Mouse (Mus musculus) liver, adult 2 months (tissue): ENCODE results near the gene Plekhh3. TPM values are rescaled to one million over a fixed set of nuclear protein-coding genes. Genes with fewer than 3 reads are reported as not detected.

Source experiments
- DNase-seq: peaks from one replicate; pipeline ENCODE4 v3.0.0-alpha.2; 2011; ENCODE audit warnings: low read depth, low spot score; ENCODE audit errors: extremely low read depth
- H3K27ac ChIP-seq: fragments of 200-500 bp; replicated peaks from 2 replicates; pipeline ENCODE4 v1.5.1; 2012; ENCODE audit warnings: low read depth, mild to moderate bottlenecking, control low read depth, inconsistent platforms, low read length; ENCODE audit not compliant: insufficient read depth
- H3K27me3 ChIP-seq: fragments of 200-500 bp; 2 replicates; pipeline ENCODE4 v1.6.1; 2012; ENCODE audit warnings: mild to moderate bottlenecking, moderate library complexity, low read length, inconsistent platforms; ENCODE audit not compliant: control insufficient read depth, insufficient read depth
- H3K36me3 ChIP-seq: fragments of 200-500 bp; 2 replicates; pipeline ENCODE4 v1.6.1; 2012; ENCODE audit warnings: low read length, inconsistent platforms; ENCODE audit not compliant: control insufficient read depth, insufficient read depth
- H3K4me1 ChIP-seq: fragments of 200-500 bp; 2 replicates; pipeline ENCODE4 v1.6.1; 2011; ENCODE audit warnings: low read length; ENCODE audit not compliant: control insufficient read depth, insufficient read depth
- H3K4me3 ChIP-seq: fragments of 200-500 bp; 2 replicates; pipeline ENCODE4 v1.5.1; 2011; ENCODE audit warnings: low read depth, mild to moderate bottlenecking, control low read depth, low read length, moderate library complexity; ENCODE audit not compliant: insufficient read depth
- H3K79me2 ChIP-seq: fragments of 200-500 bp; 2 replicates; pipeline ENCODE4 v1.6.1; 2012; ENCODE audit warnings: inconsistent platforms, mild to moderate bottlenecking, low read length, moderate library complexity; ENCODE audit not compliant: control insufficient read depth, insufficient read depth
- H3K9ac ChIP-seq: fragments of 200-500 bp; 2 replicates; pipeline ENCODE4 v1.6.1; 2012; ENCODE audit warnings: low read depth, mild to moderate bottlenecking, control low read depth, inconsistent platforms, low read length
- CTCF ChIP-seq: fragments of 200-500 bp; IDR thresholded peaks from 2 replicates; pipeline ENCODE4 v1.5.1; 2011; ENCODE audit warnings: low read depth, low read length, control low read depth
- POLR2A ChIP-seq: fragments of 200-500 bp; IDR thresholded peaks from 2 replicates; pipeline ENCODE4 v1.6.1; 2011; ENCODE audit warnings: low read length, control low read depth; ENCODE audit not compliant: insufficient read depth; ENCODE audit errors: extremely low read depth
- WGBS: fragments of 180-500 bp; shearing (Covaris S2); methylation state at CpG from one replicate; pipeline ENCODE4 v1.1.7; 2018; 5-methylcytosine and 5-hydroxymethylcytosine counted together
- polyA plus RNA-seq: library from polyadenylated mRNA; depleted of rRNA; stranded (reverse); fragments of >200 nt; gene quantifications from 2 replicates; pipeline ENCODE4 v1.2.3, GENCODE M21; 2012
- total RNA-seq: library from RNA; depleted of rRNA; stranded (reverse); fragments of >200 nt; gene quantifications from 2 replicates; pipeline ENCODE4 v1.2.3, GENCODE M21; 2014

The Plekhh3 gene
- total and polyA plus RNA-seq, 2 experiments = 3.9 to 11.5 TPM

DNA sequence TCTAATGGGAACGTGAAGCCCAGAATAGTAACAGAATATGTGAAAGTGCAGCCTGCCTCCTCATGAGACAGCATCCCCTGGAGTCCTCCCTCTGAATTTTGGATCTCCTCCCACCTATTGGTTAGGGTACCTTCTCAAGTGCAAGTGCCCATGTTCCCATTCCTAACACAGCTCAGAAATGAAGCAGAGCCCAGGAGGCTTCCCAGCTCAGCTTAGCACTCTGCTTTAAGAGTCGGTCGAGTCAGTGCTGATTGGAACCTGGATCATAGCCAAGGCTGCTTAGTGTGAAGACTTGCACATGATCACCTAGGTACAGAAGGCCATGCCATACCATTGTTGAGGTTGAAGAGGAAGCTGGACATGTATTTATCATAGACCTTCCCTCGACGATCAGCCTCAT is 23.0 kb upstream of the Plekhh3 start:
- 68% methylated on average over 5 of the region's 5 CpGs for WGBS
- Histone ChIP-seq H3K27ac (no peak overlapping the region), H3K79me2 (no peaks in the 10 kb centered on the region), H3K27me3 (no peaks in the 10 kb centered on the region), H3K36me3 (peaks cover 6% of the 10 kb centered on the region), H3K4me3 (no peak overlapping the region), H3K9ac (no peak overlapping the region), H3K4me1 (no peaks in the 10 kb centered on the region)
- TF ChIP-seq POLR2A (no peak), CTCF (no peak)
- no peak for DNase-seq

DNA sequence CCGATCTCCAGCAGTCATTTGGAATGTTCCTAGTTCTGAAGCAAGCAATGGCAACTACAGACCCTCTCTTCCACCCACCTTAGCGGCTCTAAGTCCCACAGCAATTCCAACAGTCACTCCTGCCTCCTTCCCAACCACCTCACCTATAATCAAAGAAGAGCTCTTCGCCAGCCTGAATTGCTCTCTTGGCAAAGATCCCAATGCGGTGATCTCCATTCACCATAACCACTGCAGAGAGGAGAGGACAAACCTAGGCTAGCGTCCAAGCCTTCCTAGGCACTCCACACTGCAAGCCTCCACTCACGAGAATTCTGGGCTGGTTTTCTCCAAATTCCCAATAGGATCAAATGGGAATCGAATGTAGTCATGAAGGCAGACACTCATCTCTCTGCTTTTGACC is 21.9 kb upstream of the Plekhh3 start:
- Histone ChIP-seq H3K4me3 (no peak overlapping the region), H3K79me2 (no peaks in the 10 kb centered on the region), H3K27ac (no peak overlapping the region), H3K36me3 (peaks cover 5% of the 10 kb centered on the region), H3K9ac (no peak overlapping the region), H3K27me3 (no peaks in the 10 kb centered on the region), H3K4me1 (no peaks in the 10 kb centered on the region)
- no peak for TF ChIP-seq POLR2A
- no peak for TF ChIP-seq CTCF
- WGBS = 96% methylated on average over 7 of the region's 7 CpGs
- no peak for DNase-seq

DNA sequence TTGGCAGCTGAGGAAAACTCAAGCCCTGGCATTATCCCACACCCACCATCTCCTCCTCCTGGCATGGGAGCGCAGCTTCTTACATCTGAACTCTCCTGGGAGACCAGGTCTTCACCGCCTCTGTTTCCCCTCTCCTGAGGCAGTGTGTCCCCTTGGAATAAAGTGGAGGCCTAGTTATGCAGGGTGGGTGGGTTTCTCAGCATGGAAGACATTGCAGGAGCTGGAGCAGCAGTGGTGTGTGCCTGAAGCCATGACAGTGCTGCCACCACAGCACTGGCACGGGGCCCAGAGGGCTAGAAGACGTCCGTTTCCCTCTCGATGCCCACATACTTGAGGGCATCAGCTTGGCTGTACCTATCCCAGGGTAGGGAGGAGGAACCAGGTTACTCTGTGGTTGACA is 21.5 kb upstream of the Plekhh3 start:
- no peaks in the 10 kb centered on the region for H3K79me2 ChIP-seq
- no peaks in the 10 kb centered on the region for H3K27me3 ChIP-seq
- 89% methylated on average over 6 of the region's 6 CpGs for WGBS
- TF ChIP-seq POLR2A = no peak
- TF ChIP-seq CTCF = no peak
- no peak for DNase-seq
- peaks cover 4% of the 10 kb centered on the region for H3K36me3 ChIP-seq
- H3K4me3 ChIP-seq = no peak overlapping the region
- no peak overlapping the region for H3K27ac ChIP-seq
- H3K9ac ChIP-seq = no peak overlapping the region
- H3K4me1 ChIP-seq = no peaks in the 10 kb centered on the region

DNA sequence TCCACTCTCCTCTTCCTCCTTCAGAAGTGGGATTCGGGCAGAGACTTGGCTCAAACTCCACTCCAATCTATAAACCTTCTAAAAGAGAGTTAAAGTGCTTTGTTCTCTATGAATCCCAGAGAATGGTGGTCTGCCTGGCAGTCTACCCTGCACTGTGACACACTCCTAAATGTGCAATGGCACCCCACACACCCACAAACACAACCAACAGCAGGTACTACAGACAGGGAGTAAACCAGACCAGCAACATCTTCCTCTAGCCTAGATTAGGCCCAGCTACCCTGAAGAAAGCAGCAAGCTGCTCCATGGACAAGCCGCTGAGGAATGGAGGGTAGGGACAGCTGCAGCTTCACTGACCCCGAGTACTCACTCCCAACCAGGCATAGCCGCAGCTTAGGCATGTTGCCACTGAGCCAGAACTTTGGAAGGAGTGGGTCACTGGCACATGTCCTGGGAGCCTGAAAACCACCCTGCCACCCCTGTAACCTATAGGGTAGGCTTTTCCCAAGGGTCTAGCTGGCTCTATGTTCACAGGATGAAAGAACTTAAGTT is 20.8 kb upstream of the Plekhh3 start:
- no peak overlapping the region for H3K9ac ChIP-seq
- peaks cover 4% of the 10 kb centered on the region for H3K36me3 ChIP-seq
- H3K4me1 ChIP-seq = no peaks in the 10 kb centered on the region
- H3K27ac ChIP-seq = no peak overlapping the region
- TF ChIP-seq POLR2A (no peak), CTCF (no peak)
- no peaks in the 10 kb centered on the region for H3K79me2 ChIP-seq
- 83% methylated on average over 4 of the region's 4 CpGs for WGBS
- no peak for DNase-seq
- no peaks in the 10 kb centered on the region for H3K27me3 ChIP-seq
- H3K4me3 ChIP-seq = no peak overlapping the region

DNA sequence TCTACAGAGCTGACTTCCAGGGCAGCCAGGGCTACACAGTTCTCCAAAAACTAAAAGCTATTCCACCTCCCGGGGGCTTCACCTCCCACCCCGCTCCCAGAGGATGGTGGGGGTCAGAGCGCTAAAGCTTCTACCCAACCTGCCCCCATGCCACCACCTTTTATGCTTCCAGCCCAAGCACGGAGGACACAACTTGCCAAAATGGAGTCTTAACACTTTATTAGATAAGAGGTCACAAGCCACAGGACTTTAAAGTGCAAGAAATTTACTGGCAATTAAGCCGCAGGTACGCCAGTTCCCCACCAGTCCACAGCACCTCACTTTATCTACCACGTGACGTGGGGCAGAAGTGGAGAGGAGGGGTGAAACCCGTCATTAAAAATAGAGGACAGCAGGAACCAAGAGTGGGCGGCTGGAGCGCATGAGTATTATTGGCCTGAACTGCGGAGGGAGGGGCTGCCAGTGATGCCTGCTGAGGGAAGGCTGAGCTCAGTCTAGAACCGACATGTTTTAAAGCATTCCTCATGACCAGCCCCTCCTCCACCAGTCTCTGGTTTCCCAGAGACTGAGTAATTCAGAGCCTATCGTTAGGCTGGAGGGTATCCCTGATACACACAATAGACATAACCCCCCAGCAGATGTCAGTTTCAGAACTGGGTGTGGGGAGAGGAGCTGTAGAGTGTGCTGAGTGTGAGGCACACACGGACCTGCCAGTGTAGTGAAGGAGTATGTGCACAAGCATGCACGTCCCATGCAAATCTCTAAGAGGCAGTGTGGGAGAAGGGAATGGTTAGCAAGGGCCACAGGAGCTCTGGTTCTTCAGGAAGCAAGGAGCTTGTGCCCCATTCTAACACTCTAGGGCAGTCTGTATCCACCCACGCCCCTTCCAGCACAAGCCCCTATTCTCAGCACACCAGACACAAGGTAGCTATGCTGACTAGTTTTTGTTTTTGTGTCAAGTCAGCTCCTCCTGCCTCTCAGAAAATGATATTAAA is 20.1 kb upstream of the Plekhh3 start:
- no peaks in the 10 kb centered on the region for H3K27me3 ChIP-seq
- no peak for DNase-seq
- H3K9ac ChIP-seq = no peak overlapping the region
- H3K36me3 ChIP-seq = peaks cover 2% of the 10 kb centered on the region; the same call in 1 of the 2 replicates
- no peak for TF ChIP-seq POLR2A
- no peak for TF ChIP-seq CTCF
- H3K4me3 ChIP-seq = no peak overlapping the region
- H3K27ac ChIP-seq = no peak overlapping the region
- WGBS = 88% methylated on average over 17 of the region's 17 CpGs
- no peaks in the 10 kb centered on the region for H3K4me1 ChIP-seq
- H3K79me2 ChIP-seq = no peaks in the 10 kb centered on the region
